Mouse (Mus musculus) C2C12 (cell line): ENCODE results near the gene Gm10471.
"Not testable (repeated sequence)": the region's sequence is repeated elsewhere in the genome, so short reads cannot be mapped to it uniquely, and the experiment has no call there.

Experiments used
- CTCF ChIP-seq: IDR thresholded peaks from one replicate; pipeline ENCODE4 v1.5.1; 2011; ENCODE audit not compliant: control insufficient read depth, insufficient read depth, insufficient read length
- FOSL1 ChIP-seq: IDR thresholded peaks from one replicate; pipeline ENCODE4 v1.8.0; 2011; ENCODE audit warnings: mild to moderate bottlenecking, low read length; ENCODE audit not compliant: poor library complexity, insufficient read depth, severe bottlenecking

DNA sequence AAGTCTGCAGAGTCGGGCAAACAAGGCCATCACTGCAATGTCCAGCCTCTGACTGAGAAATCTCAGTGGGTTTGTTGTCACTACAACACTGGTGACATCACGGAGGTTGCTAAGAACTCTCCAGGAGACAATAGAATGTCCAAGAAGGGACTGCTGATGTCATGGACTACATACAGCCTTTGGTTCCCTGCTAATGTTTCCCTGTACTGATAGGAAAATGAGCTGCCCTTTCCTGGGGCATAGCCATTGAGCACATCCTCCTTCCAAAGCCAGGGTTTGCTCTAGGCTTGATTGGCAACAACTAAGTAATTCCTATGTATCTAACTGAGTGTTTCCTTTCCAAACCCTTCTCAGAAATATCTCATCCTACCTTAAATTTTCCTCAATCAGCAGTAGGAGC is 30.6 kb downstream of the Gm10471 start, which contains the start of gene Gm7347:
- TF ChIP-seq CTCF, FOSL1: not testable (repeated sequence)
